Mouse (Mus musculus): ENCODE measurements at regions not wholly inside any gene's neighbourhood (a gene's known extent, or its start where the extent isn't known, plus 50 kb on each side); places are given as distances from the start of the nearest gene placed in this dataset.
A peak's percentile ranks its signal among the peaks of the same experiment; 100 is the strongest.

DNA sequence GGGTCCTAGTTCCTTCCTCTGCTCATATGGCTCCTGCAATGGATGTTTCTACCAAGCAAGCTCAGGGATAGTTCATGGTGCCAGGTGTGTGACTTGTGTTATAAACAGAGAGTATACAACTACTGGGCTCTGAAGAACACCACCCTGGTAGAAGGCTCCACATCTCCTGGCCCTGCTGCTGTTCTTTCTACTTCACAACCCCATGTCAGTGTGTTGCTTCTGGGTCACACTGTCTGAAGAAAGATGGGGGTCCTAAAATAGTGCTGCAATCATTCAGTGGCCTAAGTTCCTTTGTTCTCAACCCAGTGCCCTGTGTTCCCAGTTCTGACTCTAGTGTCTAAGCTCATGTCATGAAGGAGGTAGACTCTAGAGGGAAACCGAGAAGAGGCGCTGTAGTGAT, 51.4 kb upstream of the Il17a start:
- H3K79me2 ChIP-seq (ENCODE audit: control insufficient read depth, insufficient read depth) = no peaks in the 10 kb centered on the region
- H3K36me3 ChIP-seq (ENCODE audit: control insufficient read depth, insufficient read depth) = peaks cover 33% of the 10 kb centered on the region
- peak overlapping the region; percentile 47 for H3K4me2 ChIP-seq (ENCODE audit: low read depth)
- no peaks in the 10 kb centered on the region for H3K27me3 ChIP-seq (ENCODE audit: control insufficient read depth, insufficient read depth, insufficient read length)
- no peak overlapping the region for H3K4me3 ChIP-seq
- TF ChIP-seq MYOG (IDR thresholded peaks at IDR 0.05; ENCODE audit: control insufficient read depth in 1 of 3, insufficient read depth in 1 of 3, insufficient read length in 2 of 3, low read depth in 2 of 3) (no peak), POLR2AphosphoS2 (IDR thresholded peaks at IDR 0.05; ENCODE audit: insufficient read length, low read depth) (peak; percentile 84), TCF3 (IDR thresholded peaks at IDR 0.05; ENCODE audit: insufficient read length, low read depth) (no peak), SRF (IDR thresholded peaks at IDR 0.05; ENCODE audit: control insufficient read depth, insufficient read length, low read depth) (no peak), POLR2A (IDR thresholded peaks at IDR 0.05; ENCODE audit: insufficient read length, low read depth) (peak; percentile 43), USF1 (IDR thresholded peaks at IDR 0.05; ENCODE audit: low read depth) (no peak), E2F4 (IDR thresholded peaks at IDR 0.05; ENCODE audit: insufficient read depth) (no peak), REST (IDR thresholded peaks at IDR 0.05; ENCODE audit: insufficient read depth, insufficient read length) (no peak), CEBPB (IDR thresholded peaks at IDR 0.05; ENCODE audit: insufficient read depth, poor library complexity, severe bottlenecking) (no peak), TCF12 (IDR thresholded peaks at IDR 0.05; ENCODE audit: insufficient read depth, poor library complexity, severe bottlenecking) (no peak), MYOD1 (IDR thresholded peaks at IDR 0.05; ENCODE audit: control insufficient read depth in 1 of 3, insufficient read length in 2 of 3, low read depth in 2 of 3) (no peak), MAX (IDR thresholded peaks at IDR 0.05; ENCODE audit: low read depth) (no peak)
- no peak overlapping the region for H3ac ChIP-seq (ENCODE audit: control insufficient read depth, insufficient read length)

- TF ChIP-seq REST (IDR thresholded peaks at IDR 0.05; ENCODE audit: insufficient read depth, insufficient read length) (no peak), POLR2AphosphoS2 (IDR thresholded peaks at IDR 0.05; ENCODE audit: insufficient read length, low read depth) (peak; percentile 97), CEBPB (IDR thresholded peaks at IDR 0.05; ENCODE audit: insufficient read depth, poor library complexity, severe bottlenecking) (no peak), SRF (IDR thresholded peaks at IDR 0.05; ENCODE audit: control insufficient read depth, insufficient read length, low read depth) (no peak), E2F4 (IDR thresholded peaks at IDR 0.05; ENCODE audit: insufficient read depth) (no peak), POLR2A (IDR thresholded peaks at IDR 0.05; ENCODE audit: insufficient read length, low read depth) (peak; percentile 72)
- Histone ChIP-seq H3K4me2 (ENCODE audit: low read depth) (peak overlapping the region; percentile 47), H3K79me2 (ENCODE audit: control insufficient read depth, insufficient read depth) (no peaks in the 10 kb centered on the region), H3K36me3 (ENCODE audit: control insufficient read depth, insufficient read depth) (peaks cover 33% of the 10 kb centered on the region), H3ac (ENCODE audit: control insufficient read depth, insufficient read length) (no peak overlapping the region), H3K4me3 (no peak overlapping the region), H3K27me3 (ENCODE audit: control insufficient read depth, insufficient read depth, insufficient read length) (no peaks in the 10 kb centered on the region)
These were observed 50.9 kb upstream of the Il17a start for GRCm38 (mm10) chr1:20679744-20680341.

GRCm38 (mm10) chr1:20680553-20680952, 50.2 kb upstream of the Il17a start:
- H3K79me2 ChIP-seq (ENCODE audit: control insufficient read depth, insufficient read depth) = no peaks in the 10 kb centered on the region
- peaks cover 33% of the 10 kb centered on the region for H3K36me3 ChIP-seq (ENCODE audit: control insufficient read depth, insufficient read depth)

More at GRCm38 (mm10) chr1:20680553-20680952, 50.2 kb upstream of the Il17a start:
- no peak overlapping the region for H3K4me3 ChIP-seq
- no peak overlapping the region for H3ac ChIP-seq (ENCODE audit: control insufficient read depth, insufficient read length)
- no peak overlapping the region for H3K4me2 ChIP-seq (ENCODE audit: low read depth)
- peak; percentile 96 for TF ChIP-seq POLR2AphosphoS2 (IDR thresholded peaks at IDR 0.05; ENCODE audit: insufficient read length, low read depth)
- TF ChIP-seq CEBPB (IDR thresholded peaks at IDR 0.05; ENCODE audit: insufficient read depth, poor library complexity, severe bottlenecking) = no peak
- TF ChIP-seq POLR2A (IDR thresholded peaks at IDR 0.05; ENCODE audit: insufficient read length, low read depth) = peak; percentile 52
- TF ChIP-seq MYOD1 (IDR thresholded peaks at IDR 0.05; ENCODE audit: control insufficient read depth in 1 of 3, insufficient read length in 2 of 3, low read depth in 2 of 3) = no peak
- no peak for TF ChIP-seq E2F4 (IDR thresholded peaks at IDR 0.05; ENCODE audit: insufficient read depth)
- no peaks in the 10 kb centered on the region for H3K27me3 ChIP-seq (ENCODE audit: control insufficient read depth, insufficient read depth, insufficient read length)
